Mouse (Mus musculus) heart, embryonic 15.5 days (tissue): ENCODE data around the gene Synpo2. TPM values are rescaled to one million over a fixed set of nuclear protein-coding genes. Genes with fewer than 3 reads are reported as not detected.
A peak's percentile ranks its signal among the peaks of the same experiment; 100 is the strongest.

Experiments used
- ATAC-seq: fragments of 200-750 bp; cut with Nextera tagmentation; replicated peaks from 2 replicates; pipeline ENCODE4 v1.8.0; 2017; ENCODE audit warnings: low read depth, moderate TSS enrichment; ENCODE audit not compliant: insufficient number of reproducible peaks, insufficient read depth, low FRiP score
- H3K27ac ChIP-seq: fragments of 300-500 bp; sonication (generic); 2 replicates; pipeline ENCODE4 v1.5.1; 2015; ENCODE audit warnings: mild to moderate bottlenecking, inconsistent platforms
- H3K27me3 ChIP-seq: fragments of 300-500 bp; sonication (generic); 2 replicates; pipeline ENCODE4 v1.6.1; 2015; ENCODE audit warnings: inconsistent platforms
- H3K36me3 ChIP-seq: fragments of 300-500 bp; sonication (generic); 2 replicates; pipeline ENCODE4 v1.6.1; 2015; ENCODE audit warnings: mild to moderate bottlenecking, inconsistent platforms
- H3K4me1 ChIP-seq: fragments of 300-500 bp; sonication (generic); replicated peaks from 2 replicates; pipeline ENCODE4 v1.6.1; 2015; ENCODE audit warnings: inconsistent platforms
- H3K4me2 ChIP-seq: fragments of 300-500 bp; sonication (generic); 2 replicates; pipeline ENCODE4 v1.6.1; 2015; ENCODE audit warnings: inconsistent platforms, mild to moderate bottlenecking, moderate library complexity
- H3K4me3 ChIP-seq: fragments of 300-500 bp; sonication (generic); 2 replicates; pipeline ENCODE4 v1.5.1; 2015; ENCODE audit warnings: mild to moderate bottlenecking, inconsistent platforms
- H3K9ac ChIP-seq: fragments of 300-500 bp; sonication (generic); 2 replicates; pipeline ENCODE4 v1.6.1; 2015; ENCODE audit warnings: mild to moderate bottlenecking, inconsistent platforms
- H3K9me3 ChIP-seq: fragments of 300-500 bp; sonication (generic); replicated peaks from 2 replicates; pipeline ENCODE4 v1.6.1; 2016; ENCODE audit warnings: inconsistent platforms
- WGBS: fragments of 180-500 bp; shearing (Covaris S2); methylation state at CpG from one replicate; pipeline ENCODE4 v1.1.7; 2015; ENCODE audit warnings: mixed read lengths; 5-methylcytosine and 5-hydroxymethylcytosine counted together
- polyA plus RNA-seq: library from polyadenylated mRNA; unstranded; fragments of >200 nt; fragmentation: Nextera tagmentation; extraction: Ambion mirVana; gene quantifications from 2 replicates; pipeline ENCODE4 v1.2.1, GENCODE M21; 2015

Gene Synpo2
- polyA plus RNA-seq, 1 experiment from 2014 or later = 11.9 TPM

DNA sequence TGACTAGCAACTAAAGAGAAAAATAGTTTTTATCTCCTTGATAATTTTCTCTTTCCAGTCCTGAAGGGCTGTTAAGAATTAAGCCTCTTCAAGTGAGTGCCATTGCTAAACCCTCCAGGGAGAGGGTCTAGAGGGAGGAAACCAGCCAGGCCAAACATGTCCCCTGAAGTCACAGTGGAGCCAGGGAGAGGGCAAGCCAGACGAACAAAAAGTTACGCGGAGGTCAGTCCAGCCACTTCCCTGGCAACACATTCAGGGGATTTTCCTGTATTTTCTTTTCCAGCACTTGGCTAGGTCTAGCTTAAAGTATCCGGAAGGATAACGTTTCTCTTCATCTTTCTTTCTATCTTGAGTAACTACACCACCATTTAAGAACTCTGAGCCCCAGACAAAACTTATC lies 8.4 kb upstream of the Synpo2 start:
- Histone ChIP-seq H3K4me1 (peaks cover 5% of the 10 kb centered on the region; the same call in 1 of the 2 replicates), H3K4me3 (no peak overlapping the region), H3K9ac (no peak overlapping the region), H3K27me3 (no peaks in the 10 kb centered on the region), H3K36me3 (no peaks in the 10 kb centered on the region), H3K27ac (peak overlapping the region; percentile 15), H3K9me3 (no peaks in the 10 kb centered on the region), H3K4me2 (no peak overlapping the region)
- WGBS = 28% methylated on average over 5 of the region's 5 CpGs
- ATAC-seq = peak; percentile 43

DNA sequence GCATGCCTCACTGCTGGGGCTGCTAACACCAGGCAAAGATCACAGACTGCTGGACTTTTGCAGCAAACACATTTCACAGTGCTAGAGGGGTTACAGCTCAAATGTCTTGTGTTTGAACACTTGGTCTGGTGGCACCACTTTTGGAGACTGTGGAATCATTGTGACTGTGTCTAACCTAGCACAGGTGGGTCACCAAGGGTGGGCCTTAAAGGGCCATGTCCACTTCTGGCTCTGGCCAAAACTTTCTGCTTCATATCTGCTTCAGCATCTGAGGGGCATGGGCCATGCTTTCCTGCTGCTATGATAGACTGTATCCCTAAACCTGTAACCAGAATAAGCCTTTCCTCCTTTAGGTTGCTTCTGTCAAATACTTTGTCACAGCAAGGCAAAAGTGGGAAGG lies 1.5 kb upstream of the Synpo2 start:
- H3K27me3 ChIP-seq = no peaks in the 10 kb centered on the region
- H3K9me3 ChIP-seq = no peaks in the 10 kb centered on the region
- no peak for ATAC-seq
- no peak overlapping the region for H3K9ac ChIP-seq
- no peaks in the 10 kb centered on the region for H3K36me3 ChIP-seq
- H3K4me2 ChIP-seq = peak overlapping the region; percentile 84
- H3K27ac ChIP-seq = peak overlapping the region; percentile 54
- peaks cover 26% of the 10 kb centered on the region for H3K4me1 ChIP-seq
- H3K4me3 ChIP-seq = no peak overlapping the region

DNA sequence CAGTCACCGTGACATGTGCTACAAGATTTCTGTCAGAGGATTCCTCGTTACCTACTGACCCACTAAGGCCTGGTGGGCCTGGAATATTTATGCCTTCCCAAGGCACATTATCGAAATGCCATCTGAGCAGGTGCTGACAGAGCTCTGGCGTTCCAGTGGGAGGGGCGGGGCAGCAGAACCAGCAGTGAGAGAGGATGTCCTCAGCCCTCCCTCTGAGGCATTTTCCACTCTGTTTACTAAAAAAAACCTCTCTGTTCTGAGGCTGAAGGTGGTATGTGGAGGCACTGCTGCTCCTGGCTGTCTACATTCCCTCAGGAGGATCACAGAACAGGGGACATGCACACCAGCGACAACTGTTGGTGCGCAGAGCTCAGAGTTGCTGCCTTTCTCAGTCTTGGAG lies 1.1 kb upstream of the Synpo2 start:
- Histone ChIP-seq H3K4me2 (peak overlapping the region; percentile 84), H3K4me3 (no peak overlapping the region), H3K27me3 (no peaks in the 10 kb centered on the region), H3K36me3 (no peaks in the 10 kb centered on the region), H3K27ac (peak overlapping the region; percentile 54), H3K4me1 (peaks cover 26% of the 10 kb centered on the region), H3K9me3 (no peaks in the 10 kb centered on the region), H3K9ac (no peak overlapping the region)
- peak; percentile 19 for ATAC-seq
- 15% methylated on average over 7 of the region's 7 CpGs for WGBS

DNA sequence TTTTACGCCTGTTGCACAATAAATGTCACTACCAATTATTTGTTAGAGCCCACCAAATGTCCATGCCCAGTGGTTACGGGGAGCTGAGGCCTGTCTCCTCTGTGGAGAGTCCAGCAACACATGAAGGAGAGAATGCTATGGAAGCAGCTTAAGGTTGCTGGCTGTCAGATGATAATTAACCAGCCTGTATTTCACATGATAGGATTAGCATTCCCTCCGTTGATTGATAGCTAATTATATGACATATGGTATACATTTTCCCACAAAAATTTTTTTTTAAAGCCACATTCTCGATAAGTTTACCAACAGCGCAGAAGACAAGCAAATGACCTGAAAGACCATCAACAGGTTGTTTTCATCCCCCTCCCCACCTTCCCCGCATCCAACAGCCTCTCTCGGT lies 454 bp downstream of the Synpo2 start:
- Histone ChIP-seq H3K27me3 (no peaks in the 10 kb centered on the region), H3K36me3 (no peaks in the 10 kb centered on the region), H3K9me3 (no peaks in the 10 kb centered on the region), H3K4me3 (peak overlapping the region; percentile 68), H3K9ac (peak overlapping the region; percentile 59), H3K27ac (peak overlapping the region; percentile 54), H3K4me1 (peaks cover 26% of the 10 kb centered on the region), H3K4me2 (peak overlapping the region; percentile 84)
- WGBS = 23% methylated on average over 7 of the region's 7 CpGs
- no peak for ATAC-seq

DNA sequence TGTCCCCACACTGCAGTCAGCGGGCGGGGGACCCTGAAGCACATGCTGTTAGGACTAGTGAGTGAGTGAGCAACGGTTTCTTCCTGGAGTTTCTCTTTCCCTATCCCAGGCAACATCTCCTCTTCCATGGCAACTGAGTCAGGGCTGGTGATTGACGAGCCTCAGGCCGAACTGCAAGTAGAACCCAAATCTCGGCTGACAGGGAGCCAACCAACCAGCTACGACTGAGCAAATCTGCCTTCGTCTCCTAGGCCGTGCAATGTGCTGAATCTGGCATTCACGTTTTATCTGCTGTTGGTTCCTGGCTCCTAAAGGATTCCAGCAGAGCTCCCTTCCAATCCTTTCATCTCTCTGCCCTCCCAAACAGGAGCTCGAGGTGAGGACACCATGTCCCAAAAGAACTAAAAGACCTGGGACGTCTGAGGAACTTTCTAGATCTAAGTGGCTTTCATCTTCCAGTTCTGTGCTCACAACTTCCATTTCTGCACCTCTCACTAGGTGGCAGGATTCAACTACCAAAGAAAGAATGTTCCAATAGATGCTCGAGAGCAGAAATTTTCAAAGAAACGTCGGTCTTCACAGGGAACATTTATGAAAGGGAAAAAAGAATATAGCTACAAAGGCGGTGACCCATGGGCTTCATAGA lies 1.6 kb downstream of the Synpo2 start:
- no peaks in the 10 kb centered on the region for H3K9me3 ChIP-seq
- peak overlapping the region; percentile 22; the same call in 1 of the 2 replicates for H3K4me3 ChIP-seq
- WGBS = 26% methylated on average over 16 of the region's 16 CpGs
- peak overlapping the region; percentile 50 for H3K4me2 ChIP-seq
- no peak for ATAC-seq
- peaks cover 27% of the 10 kb centered on the region for H3K4me1 ChIP-seq
- no peaks in the 10 kb centered on the region for H3K27me3 ChIP-seq
- 0 out of 2 replicates have a peak overlapping the region, but pooled peaks have one; percentile 28 for H3K9ac ChIP-seq
- H3K27ac ChIP-seq = peak overlapping the region; percentile 48
- H3K36me3 ChIP-seq = no peaks in the 10 kb centered on the region

DNA sequence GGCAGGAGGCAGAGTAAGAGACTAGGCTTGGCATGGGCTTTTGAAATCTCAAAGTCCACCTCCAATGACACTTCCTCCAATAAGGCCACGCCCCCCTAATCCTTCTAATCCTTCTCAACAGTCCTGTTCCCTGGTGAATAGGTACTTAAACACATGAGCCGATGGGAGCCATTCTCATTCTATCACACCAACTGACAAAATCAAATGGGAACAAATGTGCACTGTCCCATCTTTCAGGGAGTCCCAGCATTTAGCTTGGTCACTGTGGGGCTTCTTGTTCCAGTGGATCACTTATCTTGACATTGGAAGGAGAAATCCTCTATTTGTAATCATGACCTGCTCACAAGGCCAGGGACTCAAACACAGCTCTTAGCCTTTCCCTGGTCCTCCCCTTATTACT lies 4.3 kb downstream of the Synpo2 start:
- Histone ChIP-seq H3K9ac (no peak overlapping the region), H3K9me3 (no peaks in the 10 kb centered on the region), H3K27ac (no peak overlapping the region), H3K4me3 (no peak overlapping the region), H3K4me1 (peaks cover 23% of the 10 kb centered on the region), H3K27me3 (no peaks in the 10 kb centered on the region), H3K36me3 (no peaks in the 10 kb centered on the region), H3K4me2 (no peak overlapping the region)
- no peak for ATAC-seq
- WGBS = 86% methylated on average over 2 of the region's 2 CpGs

DNA sequence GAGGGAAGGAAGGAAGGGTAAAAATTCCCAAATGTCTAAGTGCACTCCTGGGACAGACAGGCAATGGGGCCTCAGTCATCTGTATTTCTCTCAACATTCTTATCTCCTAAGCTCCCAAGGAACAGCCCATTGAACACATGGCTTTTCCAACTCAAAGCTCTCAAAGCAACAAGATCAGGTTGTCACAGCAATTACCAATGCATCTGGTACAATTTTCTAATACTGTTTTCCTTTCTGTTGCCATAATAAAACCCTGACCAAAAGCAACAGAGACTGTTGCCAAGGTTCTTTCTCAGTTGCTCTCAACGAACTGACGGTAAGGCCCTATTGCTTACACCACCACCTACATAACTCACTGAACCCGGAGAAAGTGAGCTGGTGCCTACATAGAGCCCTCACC lies 8.7 kb downstream of the Synpo2 start:
- H3K9ac ChIP-seq = no peak overlapping the region
- peaks cover 7% of the 10 kb centered on the region for H3K4me1 ChIP-seq
- H3K36me3 ChIP-seq = no peaks in the 10 kb centered on the region
- no peaks in the 10 kb centered on the region for H3K9me3 ChIP-seq
- H3K27ac ChIP-seq = no peak overlapping the region
- H3K27me3 ChIP-seq = no peaks in the 10 kb centered on the region
- no peak overlapping the region for H3K4me2 ChIP-seq
- no peak for ATAC-seq
- H3K4me3 ChIP-seq = no peak overlapping the region
- WGBS = 65% methylated on average over 3 of the region's 3 CpGs

DNA sequence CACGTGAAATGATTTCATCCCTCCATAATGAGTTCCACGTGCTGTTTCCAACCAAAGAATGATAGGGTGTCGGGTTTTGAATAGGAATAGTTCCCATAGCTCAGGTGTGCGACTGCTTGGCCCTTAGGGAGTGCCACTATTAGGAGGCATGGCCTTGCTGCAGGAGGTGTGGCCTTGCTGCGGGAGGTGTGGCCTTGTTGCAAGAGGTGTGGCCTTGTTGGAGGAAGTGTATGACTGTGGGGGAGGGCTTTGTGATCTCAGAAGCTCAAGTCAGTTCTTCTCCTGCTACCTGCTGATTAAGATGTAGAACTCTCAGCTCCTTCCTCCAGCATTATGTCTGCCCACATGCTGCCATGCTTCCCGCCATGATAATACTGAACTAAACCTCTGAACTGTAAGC lies 17.3 kb downstream of the Synpo2 start:
- Histone ChIP-seq H3K27me3 (no peaks in the 10 kb centered on the region), H3K27ac (no peak overlapping the region), H3K36me3 (no peaks in the 10 kb centered on the region), H3K4me1 (no peaks in the 10 kb centered on the region), H3K9ac (no peak overlapping the region), H3K4me2 (no peak overlapping the region), H3K4me3 (no peak overlapping the region), H3K9me3 (no peaks in the 10 kb centered on the region)
- WGBS = 67% methylated on average over 6 of the region's 6 CpGs
- no peak for ATAC-seq

DNA sequence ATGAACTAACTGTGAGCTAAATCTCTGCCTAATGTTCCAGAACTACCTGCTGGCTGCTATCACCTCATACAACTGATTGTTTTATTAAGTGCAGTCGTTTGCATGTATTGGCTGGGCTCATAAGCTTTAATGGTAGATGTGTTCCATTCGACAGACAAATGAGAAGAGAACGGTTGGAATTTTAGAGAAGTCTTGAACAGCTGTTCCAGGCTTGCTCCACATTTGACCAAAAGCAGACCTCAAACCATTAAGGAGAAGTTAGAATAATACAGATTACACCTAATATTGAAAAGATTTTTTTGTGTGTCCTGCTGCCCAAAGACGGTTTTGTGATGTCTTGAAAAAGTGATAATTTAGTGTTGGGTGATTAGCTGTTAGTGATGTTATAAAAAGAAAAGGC lies 27.1 kb downstream of the Synpo2 start:
- no peak overlapping the region for H3K9ac ChIP-seq
- H3K4me2 ChIP-seq = no peak overlapping the region
- no peaks in the 10 kb centered on the region for H3K36me3 ChIP-seq
- H3K4me1 ChIP-seq = 0 out of 2 replicates have a peak, but pooled peaks cover 10% of the 10 kb centered on the region
- ATAC-seq = no peak
- WGBS = 68% methylated on average over 4 of the region's 4 CpGs
- no peak overlapping the region for H3K4me3 ChIP-seq
- H3K27me3 ChIP-seq = no peaks in the 10 kb centered on the region
- no peak overlapping the region for H3K27ac ChIP-seq
- no peaks in the 10 kb centered on the region for H3K9me3 ChIP-seq

DNA sequence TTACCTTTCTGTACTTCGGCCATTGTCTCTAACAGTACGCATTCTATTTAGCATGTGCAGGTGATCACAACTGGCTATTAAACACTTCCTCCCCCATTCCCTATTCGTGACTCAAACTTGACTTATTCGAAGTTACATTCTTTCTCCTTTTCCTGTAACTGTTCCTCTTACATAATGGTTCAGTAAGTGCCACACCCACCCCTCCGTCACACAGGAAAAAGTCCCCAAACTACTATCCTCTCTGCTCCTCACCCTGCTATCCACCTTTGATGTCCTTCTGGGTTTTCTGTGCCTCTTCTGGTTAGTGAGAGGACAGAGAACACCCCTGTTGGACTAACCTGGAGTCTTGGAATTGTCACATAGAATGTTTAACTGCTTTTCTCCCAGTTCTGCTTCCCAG lies 28.6 kb downstream of the Synpo2 start:
- 74% methylated on average over 5 of the region's 5 CpGs for WGBS
- H3K4me3 ChIP-seq = no peak overlapping the region
- 0 out of 2 replicates have a peak, but pooled peaks cover 10% of the 10 kb centered on the region for H3K4me1 ChIP-seq
- H3K9me3 ChIP-seq = no peaks in the 10 kb centered on the region
- H3K27me3 ChIP-seq = no peaks in the 10 kb centered on the region
- ATAC-seq = no peak
- no peaks in the 10 kb centered on the region for H3K36me3 ChIP-seq
- H3K9ac ChIP-seq = no peak overlapping the region
- H3K4me2 ChIP-seq = no peak overlapping the region
- no peak overlapping the region for H3K27ac ChIP-seq

DNA sequence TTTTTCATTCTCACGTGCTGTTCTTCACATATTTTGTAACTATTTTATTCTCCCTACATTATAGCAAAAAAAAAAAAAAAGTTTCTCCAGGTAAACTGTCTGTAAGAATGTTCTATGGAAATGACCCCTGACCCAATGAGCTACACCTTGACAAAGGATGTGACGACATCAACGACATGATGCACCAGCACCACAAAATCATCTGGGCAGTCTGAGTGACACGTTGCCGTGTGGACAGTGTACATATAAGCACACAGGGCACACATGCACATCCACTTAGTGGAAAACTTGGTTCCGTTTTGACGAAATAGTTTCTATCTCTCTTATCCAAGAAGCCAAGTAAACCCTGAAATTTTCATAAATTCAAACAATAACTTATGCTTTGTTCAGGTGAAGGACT lies 30.5 kb downstream of the Synpo2 start:
- Histone ChIP-seq H3K27ac (peak overlapping the region; percentile 67), H3K4me1 (0 out of 2 replicates have a peak, but pooled peaks cover 10% of the 10 kb centered on the region), H3K4me3 (no peak overlapping the region), H3K36me3 (no peaks in the 10 kb centered on the region), H3K9me3 (no peaks in the 10 kb centered on the region), H3K4me2 (no peak overlapping the region), H3K9ac (no peak overlapping the region), H3K27me3 (no peaks in the 10 kb centered on the region)
- 73% methylated on average over 7 of the region's 7 CpGs for WGBS
- ATAC-seq = no peak

DNA sequence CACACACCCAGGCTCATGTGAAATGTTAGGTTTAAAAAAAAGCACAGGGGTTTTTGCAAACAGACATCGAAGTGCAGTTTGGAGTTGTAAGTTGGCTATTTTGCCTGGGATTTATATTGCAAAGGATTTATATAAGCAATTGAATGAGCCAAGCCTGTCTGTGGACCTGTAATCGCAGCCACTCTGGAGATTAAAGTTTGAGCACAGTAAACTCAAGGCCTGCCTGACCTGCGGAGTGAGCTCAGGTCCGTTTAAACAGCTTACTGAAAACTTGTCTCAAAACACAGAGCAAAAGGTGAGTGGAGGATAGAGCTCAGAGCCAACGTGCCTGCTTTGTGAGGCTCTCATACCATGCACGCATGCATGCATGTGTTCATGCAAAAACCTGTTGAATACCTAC lies 30.9 kb downstream of the Synpo2 start:
- Histone ChIP-seq H3K27ac (peak overlapping the region; percentile 67), H3K9me3 (no peaks in the 10 kb centered on the region), H3K36me3 (no peaks in the 10 kb centered on the region), H3K4me3 (no peak overlapping the region), H3K9ac (no peak overlapping the region), H3K4me1 (0 out of 2 replicates have a peak, but pooled peaks cover 10% of the 10 kb centered on the region), H3K4me2 (peak overlapping the region; percentile 29; the same call in 1 of the 2 replicates), H3K27me3 (no peaks in the 10 kb centered on the region)
- 55% methylated on average over 6 of the region's 6 CpGs for WGBS
- no peak for ATAC-seq
